Mouse (Mus musculus): ENCODE data around the gene Hist1h2ag.

- TF ChIP-seq GATA1 (IDR thresholded peaks at IDR 0.05; ENCODE audit: low read length) (no peak), TAL1 (IDR thresholded peaks at IDR 0.05; ENCODE audit: low read length) (no peak)
Measured at GRCm38 (mm10) chr13:22009642-22010041, 33.1 kb downstream of the Hist1h2ag start, which contains the start of gene Prss16.
